Mouse (Mus musculus) E14TG2a.4 (cell line): ENCODE measurements around the gene Caskin2.
"Not testable (repeated sequence)": the region's sequence is repeated elsewhere in the genome, so short reads cannot be mapped to it uniquely, and the experiment has no call there.

Experiments
- CTCF ChIP-seq: conservative IDR thresholded peaks from 2 replicates; pipeline ENCODE4 v1.5.1; 2014; ENCODE audit warnings: low read length
- NANOG ChIP-seq: IDR thresholded peaks from 2 replicates; pipeline ENCODE4 v1.6.1; 2014; ENCODE audit warnings: borderline replicate concordance, low read length, mixed read lengths

- not testable (repeated sequence) for TF ChIP-seq CTCF, NANOG
Observed at GRCm38 (mm10) chr11:115762176-115762575, 51.3 kb downstream of the Caskin2 start.
